Mouse (Mus musculus) lung, adult 2 months (tissue): ENCODE data around the gene Usp15.

Experiments
- CTCF ChIP-seq: fragments of 200-500 bp; IDR thresholded peaks from 2 replicates; pipeline ENCODE4 v1.5.1; 2011; ENCODE audit warnings: mild to moderate bottlenecking, low read length, control low read depth; ENCODE audit not compliant: insufficient read depth
- POLR2A ChIP-seq: fragments of 200-500 bp; IDR thresholded peaks from 2 replicates; pipeline ENCODE4 v1.6.1; 2011; ENCODE audit warnings: low read depth, mild to moderate bottlenecking, control low read depth, low read length, borderline replicate concordance; ENCODE audit errors: extremely low read depth

- TF ChIP-seq CTCF (no peak), POLR2A (no peak)
Measured at GRCm38 (mm10) chr10:123112787-123113168, 84.0 kb downstream of the Usp15 start.
